9 mouse cellular contexts compared by ENCODE assay signal in genomic region chr7:43442684-43443083, GRCm38 (mm10). TPM values are rescaled to one million over a fixed set of nuclear protein-coding genes. Genes with fewer than 3 reads are reported as not detected.
DNase-seq lines count a peak whose midpoint lies in the region; ATAC-seq and TF ChIP-seq lines count a peak whose summit lies in the region.
"Had no signal": no experiment of that assay in that cellular context is flagged by ENCODE, and none has a peak within 500 bp of the region (broad histone marks: within the 10 kb centered on the region; RNA-seq: fewer than 3 reads in every experiment).

No protein-coding gene starts in this region.

- ATAC-seq in heart, embryonic 14.5 days (ENCODE audit: insufficient number of reproducible peaks, insufficient read depth, low FRiP score, low read depth) = no peak
- ATAC-seq in hindbrain, embryonic 11.5 days (ENCODE audit: low FRiP score) = no peak; the same call in 1 of the 2 replicates

- H3K79me2 ChIP-seq in MEL (ENCODE audit: control insufficient read depth, insufficient read depth, low read length, poor library complexity) = peaks cover 24% of the 10 kb centered on the region

- TF ChIP-seq RAD21 in MEL (IDR thresholded peaks at IDR 0.05; ENCODE audit: low read depth, low read length) = no peak

- DNase-seq in heart, postnatal 4 days = no peak
- DNase-seq in MEL (ENCODE audit: low read depth, low spot score) = no peak
- no peak for DNase-seq in hindbrain, embryonic 11.5 days (ENCODE audit: low spot score)
- DNase-seq in midbrain, embryonic 10.5 days (ENCODE audit: low spot score) = no peak
- DNase-seq in B cell, adult 2 months = no peak
- DNase-seq in cerebellum, postnatal 25 days = no peak
- DNase-seq in testis, postnatal 14 days (ENCODE audit: low spot score) = no peak

- peak overlapping the region; percentile 98 to 100 for H3K27ac ChIP-seq in heart, embryonic 14.5 days (replicated peaks in 1 of 2; ENCODE audit: control insufficient read depth in 1 of 2, insufficient read depth in 1 of 2, low read depth in 2 of 2, low read length in 2 of 2)
- H3K27ac ChIP-seq in MEL (ENCODE audit: control insufficient read depth, low read depth, low read length) = peak overlapping the region; percentile 67; the same call in 1 of the 2 replicates
- peak overlapping the region; percentile 76 for H3K27ac ChIP-seq in hindbrain, embryonic 11.5 days (ENCODE audit: low read depth, low read length)
- H3K27ac ChIP-seq in midbrain, embryonic 10.5 days (replicated peaks) = peak overlapping the region; percentile 88

- 29% methylated on average over 9 of the region's 9 CpGs for WGBS in heart, embryonic 14.5 days
- WGBS in hindbrain, embryonic 11.5 days = 13% methylated on average over 9 of the region's 9 CpGs
- 11% methylated on average over 9 of the region's 9 CpGs for WGBS in midbrain, embryonic 10.5 days

- peak overlapping the region; percentile 79 for H3K9ac ChIP-seq in heart, embryonic 14.5 days (ENCODE audit: low read length)
- peak overlapping the region; percentile 82 for H3K9ac ChIP-seq in MEL (ENCODE audit: control insufficient read depth, low read depth, low read length, poor library complexity, severe bottlenecking)
- H3K9ac ChIP-seq in hindbrain, embryonic 11.5 days (ENCODE audit: low read depth, low read length) = peak overlapping the region; percentile 73

- peak overlapping the region; percentile 93 for H3K4me2 ChIP-seq in heart, embryonic 14.5 days (ENCODE audit: low read length)
- peak overlapping the region; percentile 83 for H3K4me2 ChIP-seq in hindbrain, embryonic 11.5 days (replicated peaks; ENCODE audit: low read depth, low read length)

- H3K4me3 ChIP-seq in heart, embryonic 14.5 days (ENCODE audit: control insufficient read depth in 1 of 2, insufficient read depth in 1 of 2, low read depth in 1 of 2, low read length in 2 of 2) = peak overlapping the region; percentile 60 to 69
- H3K4me3 ChIP-seq in MEL (ENCODE audit: control insufficient read depth in 1 of 2, insufficient read depth in 1 of 2, low read depth in 2 of 2, low read length in 2 of 2) = peak overlapping the region; percentile 61 to 70
- peak overlapping the region; percentile 54 for H3K4me3 ChIP-seq in hindbrain, embryonic 11.5 days (ENCODE audit: low read depth, low read length)
- peak overlapping the region; percentile 66 for H3K4me3 ChIP-seq in midbrain, embryonic 10.5 days

- TF ChIP-seq CTCF in MEL (IDR thresholded peaks at IDR 0.05 in 2 of 3, conservative IDR thresholded peaks at IDR 0.05 in 1 of 3; ENCODE audit: control insufficient read depth in 1 of 3, insufficient read depth in 1 of 3, low read depth in 2 of 3, low read length in 3 of 3, poor library complexity in 1 of 3, severe bottlenecking in 1 of 3) = no peak

- no peaks in the 10 kb centered on the region for H3K9me3 ChIP-seq in heart, embryonic 14.5 days (ENCODE audit: control insufficient read depth, low read length)
- no peaks in the 10 kb centered on the region for H3K9me3 ChIP-seq in MEL (replicated peaks; ENCODE audit: insufficient read depth, low read length)
- no peaks in the 10 kb centered on the region for H3K9me3 ChIP-seq in hindbrain, embryonic 11.5 days (ENCODE audit: control insufficient read depth, low read length)
- H3K9me3 ChIP-seq in midbrain, embryonic 10.5 days (replicated peaks) = no peaks in the 10 kb centered on the region

- TF ChIP-seq EP300 in MEL (IDR thresholded peaks at IDR 0.05; ENCODE audit: low read depth in 1 of 2, low read length in 2 of 2) = no peak

- no peak for TF ChIP-seq POLR2A in MEL (IDR thresholded peaks at IDR 0.05; ENCODE audit: control insufficient read depth in 1 of 2, insufficient read depth in 1 of 2, low read depth in 1 of 2, low read length in 2 of 2, poor library complexity in 1 of 2)

- H3K27me3 ChIP-seq in heart, embryonic 14.5 days (ENCODE audit: control insufficient read depth, insufficient read depth, low read length) = no peaks in the 10 kb centered on the region
- no peaks in the 10 kb centered on the region for H3K27me3 ChIP-seq in MEL (ENCODE audit: control insufficient read depth in 1 of 2, insufficient read depth in 2 of 2, low read length in 2 of 2)
- no peaks in the 10 kb centered on the region for H3K27me3 ChIP-seq in hindbrain, embryonic 11.5 days (ENCODE audit: control insufficient read depth, insufficient read depth, low read length)
- no peaks in the 10 kb centered on the region for H3K27me3 ChIP-seq in midbrain, embryonic 10.5 days (ENCODE audit: low read depth, poor library complexity, severe bottlenecking)

- H3K4me1 ChIP-seq in heart, embryonic 14.5 days (ENCODE audit: control insufficient read depth in 2 of 2, insufficient read depth in 2 of 2, low read length in 2 of 2) = peaks cover 18 to 20% of the 10 kb centered on the region in 2 experiments
- peaks cover 2 to 36% of the 10 kb centered on the region in 2 experiments; a peak in 2 of 4 replicates for H3K4me1 ChIP-seq in MEL (ENCODE audit: control insufficient read depth in 1 of 2, insufficient read depth in 2 of 2, low read length in 2 of 2)
- H3K4me1 ChIP-seq in hindbrain, embryonic 11.5 days (replicated peaks; ENCODE audit: control insufficient read depth, insufficient read depth, low read length) = no peaks in the 10 kb centered on the region
- peaks cover 22% of the 10 kb centered on the region for H3K4me1 ChIP-seq in midbrain, embryonic 10.5 days

- no peaks in the 10 kb centered on the region for H3K36me3 ChIP-seq in heart, embryonic 14.5 days (ENCODE audit: control insufficient read depth, insufficient read depth, low read length)
- H3K36me3 ChIP-seq in MEL (ENCODE audit: control insufficient read depth in 1 of 2, insufficient read depth in 2 of 2, low read length in 2 of 2) = peaks cover 0 to 15% of the 10 kb centered on the region in 2 experiments; a peak in 2 of 4 replicates
- H3K36me3 ChIP-seq in hindbrain, embryonic 11.5 days (ENCODE audit: control insufficient read depth, insufficient read depth, low read length) = no peaks in the 10 kb centered on the region
- H3K36me3 ChIP-seq in midbrain, embryonic 10.5 days = no peaks in the 10 kb centered on the region

TF ChIP-seq in MEL, 35 proteins besides CTCF, POLR2A, EP300 and RAD21 (continues in another document):
- no peak for TF ChIP-seq TCF12 (IDR thresholded peaks at IDR 0.05; ENCODE audit: low read depth, low read length)
- TF ChIP-seq HCFC1 (IDR thresholded peaks at IDR 0.05; ENCODE audit: low read depth, low read length) = no peak
- TF ChIP-seq BHLHE40 (IDR thresholded peaks at IDR 0.05; ENCODE audit: borderline replicate concordance, low read depth, low read length) = no peak
- no peak for TF ChIP-seq E2F4 (IDR thresholded peaks at IDR 0.05; ENCODE audit: borderline replicate concordance, low read depth, low read length)
- TF ChIP-seq MEF2A (IDR thresholded peaks at IDR 0.05; ENCODE audit: extremely low read depth, insufficient replicate concordance, low read depth, low read length, poor library complexity, severe bottlenecking) = no peak
- TF ChIP-seq SMC3 (IDR thresholded peaks at IDR 0.05; ENCODE audit: low read depth, low read length) = no peak
- TF ChIP-seq USF2 (IDR thresholded peaks at IDR 0.05; ENCODE audit: borderline replicate concordance in 1 of 2, insufficient read depth in 1 of 2, low read depth in 1 of 2, low read length in 2 of 2) = no peak
- no peak for TF ChIP-seq ZC3H11A (IDR thresholded peaks at IDR 0.05; ENCODE audit: low read depth, low read length)
- no peak for TF ChIP-seq JUND (IDR thresholded peaks at IDR 0.05; ENCODE audit: low read depth, low read length)

RNA-seq across cellular contexts. Expression of gene Etfb, which starts 1.2 kb away (rescaled TPM):
- polyA plus RNA-seq in heart, embryonic 14.5 days (2014; fragmentation: Nextera tagmentation; extraction: Ambion mirVana) = 703 and 738 TPM in 2 replicates
- total RNA-seq in heart, postnatal 4 days (2021) = 100 to 1,000 TPM; 882 to 955 TPM
- 174 and 177 TPM in 2 replicates for total RNA-seq in MEL (2012; rRNA removed)
- 100 to 1,000 TPM in 1 of 2 experiments, not detected in 1; 186 TPM for polyA plus RNA-seq in MEL (2012; ENCODE audit: insufficient read depth in 1 of 2, insufficient read length in 2 of 2, low read depth in 1 of 2, low replicate concordance in 2 of 2, missing spikeins in 1 of 2)
- polyA plus RNA-seq in hindbrain, embryonic 11.5 days (2014; fragmentation: Nextera tagmentation; extraction: Ambion mirVana) = 192 and 206 TPM in 2 replicates
- 246 and 264 TPM in 2 replicates for polyA plus RNA-seq in midbrain, embryonic 10.5 days (2016; fragmentation: Nextera tagmentation; extraction: Ambion mirVana)

RNA-seq across cellular contexts. Expression of gene Gm45233, which starts 1.2 kb away (rescaled TPM):
- polyA plus RNA-seq in heart, embryonic 14.5 days (2014; fragmentation: Nextera tagmentation; extraction: Ambion mirVana) = not detected in 2 replicates
- total RNA-seq in heart, postnatal 4 days (2021) = 1 to 10 TPM; 2.9 to 3.0 TPM
- not detected in 2 replicates for total RNA-seq in MEL (2012; rRNA removed)
- under 1 TPM in 1 of 2 experiments, not detected in 1; 0.42 TPM for polyA plus RNA-seq in MEL (2012; ENCODE audit: insufficient read depth in 1 of 2, insufficient read length in 2 of 2, low read depth in 1 of 2, low replicate concordance in 2 of 2, missing spikeins in 1 of 2)
- 0.31 TPM in 1 of 2 replicates, not detected in the other for polyA plus RNA-seq in hindbrain, embryonic 11.5 days (2014; fragmentation: Nextera tagmentation; extraction: Ambion mirVana)
- not detected in 2 replicates for polyA plus RNA-seq in midbrain, embryonic 10.5 days (2016; fragmentation: Nextera tagmentation; extraction: Ambion mirVana)

RNA-seq across cellular contexts. Expression of gene Cldnd2, which starts 2.1 kb away (rescaled TPM):
- polyA plus RNA-seq in heart, embryonic 14.5 days (2014; fragmentation: Nextera tagmentation; extraction: Ambion mirVana) = not detected in 2 replicates
- total RNA-seq in heart, postnatal 4 days (2021) = not detected
- not detected in 2 replicates for total RNA-seq in MEL (2012; rRNA removed)
- not detected for polyA plus RNA-seq in MEL (2012; ENCODE audit: insufficient read depth in 1 of 2, insufficient read length in 2 of 2, low read depth in 1 of 2, low replicate concordance in 2 of 2, missing spikeins in 1 of 2)
- polyA plus RNA-seq in hindbrain, embryonic 11.5 days (2014; fragmentation: Nextera tagmentation; extraction: Ambion mirVana) = not detected in 2 replicates
- not detected in 2 replicates for polyA plus RNA-seq in midbrain, embryonic 10.5 days (2016; fragmentation: Nextera tagmentation; extraction: Ambion mirVana)
- total RNA-seq: left cerebral cortex, postnatal 14 days had no signal

RNA-seq across cellular contexts. Expression of gene Nkg7, which starts 5.8 kb away (rescaled TPM):
- 0.30 TPM in 1 of 2 replicates, not detected in the other for polyA plus RNA-seq in heart, embryonic 14.5 days (2014; fragmentation: Nextera tagmentation; extraction: Ambion mirVana)
- total RNA-seq in heart, postnatal 4 days (2021) = not detected
- not detected in 2 replicates for total RNA-seq in MEL (2012; rRNA removed)
- polyA plus RNA-seq in MEL (2012; ENCODE audit: insufficient read depth in 1 of 2, insufficient read length in 2 of 2, low read depth in 1 of 2, low replicate concordance in 2 of 2, missing spikeins in 1 of 2) = not detected
- polyA plus RNA-seq in hindbrain, embryonic 11.5 days (2014; fragmentation: Nextera tagmentation; extraction: Ambion mirVana) = 0.29 TPM in 1 of 2 replicates, not detected in the other
- not detected in 2 replicates for polyA plus RNA-seq in midbrain, embryonic 10.5 days (2016; fragmentation: Nextera tagmentation; extraction: Ambion mirVana)
- total RNA-seq: left cerebral cortex, postnatal 14 days had no signal

RNA-seq across cellular contexts. Expression of gene Lim2, which starts 15.2 kb away (rescaled TPM):
- polyA plus RNA-seq in heart, embryonic 14.5 days (2014; fragmentation: Nextera tagmentation; extraction: Ambion mirVana) = not detected in 2 replicates
- not detected for total RNA-seq in heart, postnatal 4 days (2021)
- not detected in 2 replicates for total RNA-seq in MEL (2012; rRNA removed)
- polyA plus RNA-seq in MEL (2012; ENCODE audit: insufficient read depth in 1 of 2, insufficient read length in 2 of 2, low read depth in 1 of 2, low replicate concordance in 2 of 2, missing spikeins in 1 of 2) = not detected
- polyA plus RNA-seq in hindbrain, embryonic 11.5 days (2014; fragmentation: Nextera tagmentation; extraction: Ambion mirVana) = not detected in 2 replicates
- 0.14 and 0.15 TPM in 2 replicates for polyA plus RNA-seq in midbrain, embryonic 10.5 days (2016; fragmentation: Nextera tagmentation; extraction: Ambion mirVana)
- total RNA-seq: left cerebral cortex, postnatal 14 days had no signal
